Mouse (Mus musculus) spleen, postnatal 36 days (tissue): ENCODE results near the gene Slc22a1.

Experiments
- DNase-seq, 2 experiments: peaks; one replicate each; pipeline ENCODE4 v3.0.0; 2022; ENCODE audit warnings: low spot score in 2 of 2, mixed read lengths in 1 of 2

Slc22a1 gene

DNA sequence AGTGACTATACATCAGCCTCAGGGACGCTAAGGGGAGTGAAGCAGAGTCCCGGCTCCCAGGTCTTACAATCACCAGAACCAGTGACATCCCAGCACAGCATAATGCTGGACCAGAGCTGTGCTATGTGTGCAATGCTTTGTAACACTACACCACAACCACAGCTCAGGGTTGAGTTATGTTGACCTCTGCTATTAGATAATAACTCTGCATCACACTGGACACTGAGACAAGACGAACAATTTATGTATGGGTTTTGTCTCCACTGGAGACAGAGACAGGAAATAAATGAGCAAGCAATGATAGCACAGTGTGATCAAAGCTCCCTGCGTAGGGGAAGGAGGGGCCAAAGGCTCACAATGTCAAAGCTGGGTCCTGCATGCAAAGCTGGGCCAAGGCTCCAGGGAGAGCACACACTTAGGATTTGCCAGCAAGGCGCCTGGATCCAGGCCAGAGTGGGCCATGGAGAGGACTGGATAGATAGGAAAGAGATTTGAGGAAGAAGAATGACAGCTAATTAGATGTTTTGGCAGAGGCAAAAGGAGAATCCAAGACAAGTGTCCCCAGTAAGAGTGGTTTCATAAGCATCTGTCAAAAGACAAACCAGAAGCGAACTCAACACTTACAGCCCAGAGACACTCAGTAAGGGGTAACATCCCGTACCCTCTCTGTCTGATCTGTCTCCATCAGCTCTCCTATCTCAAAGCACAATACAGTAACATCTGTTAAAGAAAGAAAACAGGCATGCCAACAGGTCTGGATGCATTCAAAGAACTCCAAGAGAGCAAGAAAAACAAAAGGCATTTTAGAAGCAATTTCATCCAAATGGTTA lies 43.6 kb downstream of the Slc22a1 start:
- no peak for DNase-seq

DNA sequence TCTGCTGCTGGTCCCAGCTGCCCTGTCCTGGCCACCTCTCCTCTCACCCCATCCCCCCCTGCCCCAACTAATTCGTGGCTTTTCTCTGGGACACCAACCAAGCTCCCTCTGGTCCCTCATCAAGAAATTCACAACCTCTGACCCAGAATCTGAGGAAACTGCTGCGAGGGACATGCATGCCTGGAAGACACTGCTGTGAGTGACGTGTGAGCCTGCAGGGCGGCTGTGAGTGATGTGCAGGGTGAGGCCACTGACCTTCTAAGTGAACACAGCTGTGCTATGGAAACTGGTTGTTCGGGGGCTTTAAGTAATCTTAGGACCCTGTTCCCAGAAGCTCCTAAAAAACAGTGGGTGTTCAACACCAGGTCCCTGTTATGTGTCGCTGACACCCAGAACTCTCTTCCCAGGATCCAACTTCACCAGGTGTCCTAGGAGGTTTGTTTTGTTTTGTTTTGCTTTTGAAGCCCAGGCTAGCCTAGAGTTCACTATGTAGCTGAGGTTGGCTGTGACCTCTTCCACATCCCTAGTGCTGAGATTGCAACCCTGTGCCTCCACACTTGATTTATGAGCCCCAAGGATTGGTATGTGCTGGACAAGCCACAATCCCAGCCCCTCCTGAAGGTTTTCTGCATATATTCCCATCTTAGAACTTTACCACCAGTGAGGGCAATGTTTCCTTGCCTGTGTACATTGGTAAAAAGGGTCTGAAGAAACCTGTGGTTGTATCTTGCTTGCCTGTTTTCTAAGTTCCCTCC lies 44.5 kb downstream of the Slc22a1 start:
- DNase-seq, result no peak

DNA sequence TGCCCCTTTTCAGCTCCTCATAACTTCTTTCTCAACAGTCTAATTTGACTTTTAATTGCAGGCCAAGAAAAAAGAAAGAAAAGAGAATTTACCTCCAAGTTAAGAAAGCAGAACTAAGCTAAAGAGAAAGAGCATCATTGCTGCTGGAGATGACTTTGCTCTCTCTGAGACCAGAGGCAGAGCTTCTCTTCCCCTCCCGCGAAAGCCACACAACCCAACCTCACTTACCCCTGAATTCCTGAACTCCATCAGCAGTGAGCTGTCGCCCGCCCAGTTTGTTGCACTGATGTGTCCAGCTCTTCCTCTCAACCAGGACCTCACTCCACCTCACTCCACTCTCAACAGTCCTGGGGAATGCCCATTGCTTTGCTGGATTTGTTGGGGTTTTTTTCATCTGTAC lies 47.6 kb downstream of the Slc22a1 start:
- no peak for DNase-seq

DNA sequence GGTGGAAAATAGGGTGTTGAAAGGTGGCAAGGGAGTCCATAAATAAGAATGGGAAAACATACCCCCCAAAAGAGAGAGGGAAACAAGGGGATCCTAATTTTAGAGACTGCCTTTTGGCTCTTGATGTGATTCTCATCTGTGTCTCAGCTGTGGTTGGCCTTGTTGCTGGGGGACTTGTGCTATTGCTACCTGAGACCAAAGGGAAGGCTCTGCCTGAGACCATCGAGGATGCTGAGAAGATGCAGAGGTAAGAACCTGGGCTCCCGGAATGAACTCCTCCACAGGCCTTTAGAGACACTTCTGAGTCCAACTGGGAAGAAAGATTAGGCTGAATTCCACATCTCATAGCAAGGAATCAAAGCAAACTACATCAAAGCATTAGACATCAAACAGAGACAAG lies 56.0 kb downstream of the Slc22a1 start:
- no peak for DNase-seq

DNA sequence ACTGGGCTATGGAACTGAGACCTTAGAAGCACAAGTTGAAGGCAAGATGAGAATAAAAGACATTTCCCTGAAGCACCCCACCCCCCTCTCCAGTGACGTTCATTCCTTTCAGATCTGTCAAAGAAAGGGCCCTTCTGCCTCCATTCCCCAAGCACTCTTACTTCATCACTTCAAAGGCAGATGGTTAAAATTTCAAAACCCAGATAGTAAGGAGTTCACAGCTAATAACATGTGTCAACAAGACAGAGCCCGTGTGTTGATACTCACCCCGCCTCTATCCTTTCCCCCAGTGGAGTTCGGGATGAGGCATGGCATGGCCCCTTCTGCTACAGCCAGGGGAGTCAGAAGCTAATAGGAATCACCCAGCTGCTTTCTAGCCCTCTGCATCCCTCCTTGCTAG lies 60.2 kb downstream of the Slc22a1 start:
- DNase-seq, result no peak

DNA sequence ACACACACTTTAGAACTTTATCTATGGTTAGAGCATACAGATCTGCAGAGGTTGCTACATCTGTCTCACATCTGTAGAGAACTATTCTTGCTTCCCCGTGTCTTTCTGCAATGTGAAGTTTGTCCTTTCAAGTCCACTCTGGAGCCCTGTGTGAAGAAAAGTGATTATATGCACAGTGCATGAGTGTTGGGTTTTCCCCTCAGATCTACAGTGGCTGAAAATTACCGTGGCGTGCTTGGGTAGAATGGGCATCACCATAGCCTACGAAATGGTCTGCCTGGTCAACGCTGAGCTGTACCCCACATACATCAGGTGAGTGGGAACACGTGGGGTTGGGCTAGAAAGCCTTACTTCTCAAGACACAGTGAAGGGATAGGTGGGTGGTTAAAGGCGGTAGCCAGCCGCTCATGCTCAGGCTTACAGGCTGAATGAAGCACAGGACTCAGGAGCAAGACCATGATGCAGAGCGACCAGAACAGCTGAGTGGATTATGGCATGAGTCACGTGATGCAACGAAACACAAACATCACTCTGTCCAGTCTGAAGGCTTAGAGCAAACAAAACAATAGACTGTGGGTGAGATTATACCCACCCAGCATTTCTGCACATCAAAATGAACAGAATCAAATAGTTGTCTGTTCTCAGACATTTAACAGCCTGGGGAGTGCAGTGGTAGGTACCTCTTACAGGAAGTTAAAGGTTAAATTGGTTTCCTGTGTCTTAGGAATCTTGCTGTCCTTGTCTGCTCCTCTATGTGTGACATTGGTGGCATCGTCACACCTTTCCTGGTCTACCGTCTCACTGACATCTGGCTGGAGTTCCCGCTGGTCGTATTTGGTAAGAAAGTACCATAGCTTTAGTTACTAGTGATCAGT lies 60.9 kb downstream of the Slc22a1 start:
- no peak for DNase-seq

DNA sequence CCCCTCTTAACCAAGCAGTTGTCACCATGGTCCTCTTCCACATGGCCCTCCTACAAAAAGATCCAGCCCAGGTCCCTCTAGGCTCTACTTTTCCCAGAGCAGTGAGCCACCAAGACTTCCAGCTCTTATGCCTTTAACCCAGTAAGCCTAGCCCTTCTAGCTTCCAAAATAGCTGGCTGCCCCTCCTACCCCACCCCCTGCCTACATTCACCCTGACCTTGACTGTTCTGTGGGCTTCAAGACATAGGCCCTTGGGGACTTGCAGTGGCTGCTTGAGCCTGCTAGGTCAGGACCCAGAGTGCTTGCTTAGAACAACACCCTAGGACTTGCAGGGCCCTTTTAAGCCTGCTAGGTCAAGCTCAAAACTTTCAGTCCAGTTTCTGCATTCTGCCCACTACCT lies 68.4 kb downstream of the Slc22a1 start:
- DNase-seq, result no peak

DNA sequence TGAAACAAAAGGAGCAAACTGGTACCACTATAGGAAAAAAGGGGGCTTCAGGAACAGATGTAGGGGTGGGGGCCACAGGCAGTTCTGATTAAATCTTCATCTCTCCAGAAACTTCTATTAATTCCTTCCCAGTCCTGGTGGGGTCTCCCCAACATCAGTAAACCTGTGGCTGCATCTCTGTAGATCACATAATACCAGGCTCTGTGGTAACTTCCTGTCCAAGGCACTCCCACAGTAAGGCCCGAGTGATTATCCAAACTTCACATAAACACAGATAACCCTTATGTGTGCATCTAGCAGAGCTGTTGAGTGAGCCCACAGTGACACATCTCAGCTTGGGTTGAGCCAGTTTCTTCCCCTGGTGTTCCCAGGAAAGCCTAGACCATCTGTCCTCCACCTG lies 69.0 kb downstream of the Slc22a1 start:
- no peak for DNase-seq
